Mouse (Mus musculus) heart, adult 2 months (tissue): ENCODE data around the gene Exd1. TPM values are rescaled to one million over a fixed set of nuclear protein-coding genes. Genes with fewer than 3 reads are reported as not detected.

Experiments used
- DNase-seq, 2 experiments: peaks; one replicate each; pipeline ENCODE4 v3.0.0; 2021
- H3K27ac ChIP-seq: fragments of 200-600 bp; 2 replicates; pipeline ENCODE4 v1.8.1; 2022
- H3K27me3 ChIP-seq: fragments of 200-500 bp; 2 replicates; pipeline ENCODE4 v1.6.1; 2012; ENCODE audit warnings: mild to moderate bottlenecking, low read length, inconsistent platforms, mixed read lengths; ENCODE audit not compliant: control insufficient read depth, insufficient read depth
- H3K36me3 ChIP-seq: fragments of 200-500 bp; 2 replicates; pipeline ENCODE4 v1.6.1; 2012; ENCODE audit warnings: low read length, inconsistent platforms; ENCODE audit not compliant: control insufficient read depth, insufficient read depth
- H3K4me1 ChIP-seq: fragments of 200-500 bp; 2 replicates; pipeline ENCODE4 v1.6.1; 2011; ENCODE audit warnings: low read length; ENCODE audit not compliant: control insufficient read depth, insufficient read depth
- H3K4me3 ChIP-seq: fragments of 200-600 bp; 2 replicates; pipeline ENCODE4 v1.8.1; 2022
- H3K79me2 ChIP-seq: fragments of 200-500 bp; replicated peaks from 2 replicates; pipeline ENCODE4 v1.6.1; 2012; ENCODE audit warnings: mild to moderate bottlenecking, inconsistent platforms, low read length, moderate library complexity, mixed read lengths; ENCODE audit not compliant: control insufficient read depth, insufficient read depth
- H3K9ac ChIP-seq: fragments of 200-500 bp; 2 replicates; pipeline ENCODE4 v1.6.1; 2012; ENCODE audit warnings: low read depth, mild to moderate bottlenecking, control low read depth, inconsistent platforms, low read length, mixed read lengths
- CTCF ChIP-seq: fragments of 200-600 bp; IDR thresholded peaks from 2 replicates; pipeline ENCODE4 v1.8.1; 2022; ENCODE audit warnings: antibody characterized with exemption, mild to moderate bottlenecking, moderate library complexity
- EP300 ChIP-seq: fragments of 200-500 bp; IDR thresholded peaks from 2 replicates; pipeline ENCODE4 v1.6.1; 2011; ENCODE audit warnings: low read depth, low read length, control low read depth; ENCODE audit not compliant: insufficient read depth
- POLR2A ChIP-seq: fragments of 200-500 bp; IDR thresholded peaks from 2 replicates; pipeline ENCODE4 v1.6.1; 2011; ENCODE audit warnings: mild to moderate bottlenecking, low read depth, low read length, control low read depth; ENCODE audit not compliant: insufficient read depth
- WGBS: fragments of 180-500 bp; shearing (Covaris S2); methylation state at CpG from one replicate; pipeline ENCODE4 v1.1.7; 2018; 5-methylcytosine and 5-hydroxymethylcytosine counted together
- intact Hi-C: fragments of 180-260 bp; cut with DNase I; formaldehyde crosslinking; loops from one replicate; pipeline ENCODE4 v1.15.1; 2025
- polyA plus RNA-seq: library from polyadenylated mRNA; depleted of rRNA; stranded (reverse); fragments of >200 nt; gene quantifications from 2 replicates; pipeline ENCODE4 v1.2.3, GENCODE M21; 2012
- total RNA-seq, 2 experiments: library from RNA; stranded (reverse); gene quantifications; 2 replicates each; pipeline ENCODE4 v1.2.3; 2021

Gene Exd1
- total and polyA plus RNA-seq, 3 experiments = 0.18 to 0.23 (median 0.21) TPM

DNA sequence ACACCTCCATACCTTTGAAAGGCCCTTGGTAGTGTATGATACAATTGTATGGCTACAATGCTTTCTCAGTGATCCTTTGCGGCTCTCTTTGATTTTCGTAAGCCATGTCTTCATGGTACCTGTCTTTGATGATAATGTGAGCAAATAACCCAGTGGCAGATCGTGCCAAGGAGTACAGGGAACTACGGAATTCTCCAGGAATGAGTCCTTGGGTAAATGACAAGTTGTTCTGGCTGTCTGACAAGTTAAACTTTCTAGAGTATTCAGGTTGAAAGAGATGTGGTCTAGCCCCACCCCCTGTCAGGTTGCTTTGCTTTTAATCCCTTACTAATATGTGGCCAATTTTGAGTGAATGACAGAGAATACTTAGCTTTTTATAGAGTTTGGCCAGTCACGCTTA lies 1.3 kb upstream of the Exd1 start:
- no peak for TF ChIP-seq POLR2A
- TF ChIP-seq EP300 = no peak
- no peak for TF ChIP-seq CTCF
- intact Hi-C loops = loop anchor here (2.0 to 5.0 kb wide), 3 partner anchors 72 to 801 kb away; partner anchors contain the start of genes Inafm2, Ino80 and Ndufaf1
- no peaks in the 10 kb centered on the region for H3K27me3 ChIP-seq
- no peaks in the 10 kb centered on the region; the same call in 1 of the 2 replicates for H3K79me2 ChIP-seq
- no peak for DNase-seq
- WGBS = 49% methylated on average over 5 of the region's 5 CpGs
- no peak overlapping the region for H3K9ac ChIP-seq
- H3K4me1 ChIP-seq = peaks cover 2% of the 10 kb centered on the region; the same call in 1 of the 2 replicates
- peak overlapping the region; percentile 93 for H3K27ac ChIP-seq
- no peak overlapping the region; the same call in 1 of the 2 replicates for H3K4me3 ChIP-seq
- peaks cover 11% of the 10 kb centered on the region for H3K36me3 ChIP-seq

GRCm38 (mm10) chr2:119548371-119548660 lies 889 bp upstream of the Exd1 start:
- Histone ChIP-seq H3K4me1 (peaks cover 2% of the 10 kb centered on the region; the same call in 1 of the 2 replicates), H3K27me3 (no peaks in the 10 kb centered on the region), H3K27ac (peak overlapping the region; percentile 93), H3K9ac (peak overlapping the region; percentile 86; the same call in 1 of the 2 replicates), H3K79me2 (no peaks in the 10 kb centered on the region; the same call in 1 of the 2 replicates), H3K36me3 (peaks cover 11% of the 10 kb centered on the region), H3K4me3 (peak overlapping the region; percentile 65)
- TF ChIP-seq CTCF (no peak), EP300 (no peak), POLR2A (no peak)
- intact Hi-C loops = loop anchor here (2.0 to 5.0 kb wide), 3 partner anchors 72 to 801 kb away; partner anchors contain the start of genes Inafm2, Ino80 and Ndufaf1
- under 1% methylated on average over 3 of the region's 3 CpGs for WGBS
- DNase-seq = no peak

GRCm38 (mm10) chr2:119546848-119547521 lies 442 bp downstream of the Exd1 start:
- under 1% methylated on average over 30 of the region's 30 CpGs for WGBS
- peak; percentile 88 to 89 for DNase-seq
- H3K4me1 ChIP-seq = peaks cover 2% of the 10 kb centered on the region; the same call in 1 of the 2 replicates
- peaks cover 11% of the 10 kb centered on the region for H3K36me3 ChIP-seq
- TF ChIP-seq EP300 = 0 out of 2 replicates have a peak, but pooled peaks have one; percentile 18
- no peak for TF ChIP-seq POLR2A
- TF ChIP-seq CTCF = peak; percentile 95
- peak overlapping the region; percentile 17 for H3K9ac ChIP-seq
- intact Hi-C loops = loop anchor here (2.0 to 5.0 kb wide), 3 partner anchors 48 to 800 kb away; partner anchors contain the start of genes Inafm2 and Ndufaf1
- H3K4me3 ChIP-seq = peak overlapping the region; percentile 65
- H3K27ac ChIP-seq = peak overlapping the region; percentile 83
- no peaks in the 10 kb centered on the region; the same call in 1 of the 2 replicates for H3K79me2 ChIP-seq
- H3K27me3 ChIP-seq = no peaks in the 10 kb centered on the region

DNA sequence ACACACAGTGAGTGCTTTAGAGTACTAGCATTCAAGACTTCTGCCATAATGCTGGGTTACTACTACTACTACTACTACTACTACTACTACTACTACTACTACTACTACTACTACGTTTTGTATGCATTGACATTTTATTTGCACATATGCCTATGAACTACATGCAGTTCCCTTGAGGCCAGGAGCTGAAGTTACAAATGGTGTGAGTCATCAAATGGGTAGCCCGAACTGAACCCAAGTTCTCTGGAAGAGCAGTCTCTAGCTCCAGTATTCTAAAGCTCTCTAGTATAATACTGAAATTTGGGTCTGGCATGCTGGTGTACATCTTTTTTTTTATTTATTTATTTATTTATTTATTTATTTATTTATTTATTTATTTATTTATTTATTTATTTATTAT lies 3.8 kb downstream of the Exd1 start:
- peaks cover 2% of the 10 kb centered on the region; the same call in 1 of the 2 replicates for H3K4me1 ChIP-seq
- 54% methylated on average over 2 of the region's 2 CpGs for WGBS
- no peak for TF ChIP-seq EP300
- no peak for TF ChIP-seq POLR2A
- no peak for TF ChIP-seq CTCF
- H3K79me2 ChIP-seq = no peaks in the 10 kb centered on the region; the same call in 1 of the 2 replicates
- no peak for DNase-seq
- H3K36me3 ChIP-seq = peaks cover 2% of the 10 kb centered on the region
- no peak overlapping the region for H3K9ac ChIP-seq
- H3K4me3 ChIP-seq = no peak overlapping the region
- no peak overlapping the region for H3K27ac ChIP-seq
- H3K27me3 ChIP-seq = no peaks in the 10 kb centered on the region
- intact Hi-C loops = loop anchor here (2.0 kb wide), 1 partner anchor 43 kb away; no protein-coding TSS in a partner anchor

DNA sequence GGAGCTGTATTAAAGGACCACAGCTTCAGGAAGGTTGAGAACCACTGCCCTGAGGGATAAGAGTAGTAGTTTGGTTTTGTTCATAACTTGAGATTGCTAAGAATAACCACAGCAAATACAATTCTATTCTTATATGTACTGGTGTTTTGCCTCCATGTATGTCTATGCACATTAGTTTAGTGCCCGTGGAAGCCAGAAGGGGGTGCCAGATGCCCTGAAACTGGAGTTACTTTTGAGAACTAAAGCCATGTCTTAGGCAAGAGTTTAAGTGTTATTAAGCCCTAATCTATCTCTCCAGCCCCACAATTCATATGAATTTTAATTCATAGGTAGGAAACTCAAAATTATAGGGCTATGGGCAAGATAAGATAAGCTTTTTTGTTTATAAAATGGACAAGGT lies 5.3 kb downstream of the Exd1 start:
- intact Hi-C loops = loop anchor here (2.0 kb wide), 1 partner anchor 45 kb away; no protein-coding TSS in a partner anchor
- peak; percentile 35 to 49 for DNase-seq
- Histone ChIP-seq H3K4me1 (no peaks in the 10 kb centered on the region), H3K9ac (no peak overlapping the region), H3K27me3 (no peaks in the 10 kb centered on the region), H3K27ac (no peak overlapping the region), H3K4me3 (no peak overlapping the region), H3K79me2 (no peaks in the 10 kb centered on the region), H3K36me3 (no peaks in the 10 kb centered on the region)
- TF ChIP-seq POLR2A = no peak
- peak; percentile 83 for TF ChIP-seq CTCF
- no peak for TF ChIP-seq EP300
- WGBS = 20% methylated on average over 1 of the region's 1 CpGs

- WGBS = 71% methylated on average over 9 of the region's 9 CpGs
- Histone ChIP-seq H3K27me3 (no peaks in the 10 kb centered on the region), H3K4me3 (no peak overlapping the region), H3K27ac (no peak overlapping the region), H3K4me1 (no peaks in the 10 kb centered on the region), H3K79me2 (no peaks in the 10 kb centered on the region), H3K36me3 (no peaks in the 10 kb centered on the region), H3K9ac (no peak overlapping the region)
- intact Hi-C loops = no loop called here
- TF ChIP-seq POLR2A = no peak
- TF ChIP-seq EP300 = no peak
- TF ChIP-seq CTCF = no peak
- DNase-seq = no peak
Measured at GRCm38 (mm10) chr2:119538802-119539201, 8.6 kb downstream of the Exd1 start.
